Mouse (Mus musculus) spleen, postnatal 36 days (tissue): ENCODE results near the gene Perp.
A peak's percentile ranks its signal among the peaks of the same experiment; 100 is the strongest.

ENCODE experiments used
- DNase-seq, 2 experiments: peaks; one replicate each; pipeline ENCODE4 v3.0.0; 2022; ENCODE audit warnings: low spot score in 2 of 2, mixed read lengths in 1 of 2

The Perp gene

GRCm38 (mm10) chr10:18844441-18845286 is at the start of gene Perp:
TSS of gene Perp (plus strand) at chr10:18845020.
- peak in 1 of 2 experiments; percentile 3 for DNase-seq

- no peak for DNase-seq
Observed at GRCm38 (mm10) chr10:18811751-18812150, 33.1 kb upstream of the Perp start.

GRCm38 (mm10) chr10:18816560-18816959 is 28.3 kb upstream of the Perp start:
- DNase-seq: no peak

- no peak for DNase-seq
Observed at GRCm38 (mm10) chr10:18825143-18825542, 19.7 kb upstream of the Perp start.

GRCm38 (mm10) chr10:18826107-18826506 is 18.7 kb upstream of the Perp start:
- no peak for DNase-seq

- DNase-seq: no peak
Observed at GRCm38 (mm10) chr10:18827936-18828335, 16.9 kb upstream of the Perp start.

- DNase-seq: no peak
Observed at GRCm38 (mm10) chr10:18830359-18830758, 14.5 kb upstream of the Perp start.

GRCm38 (mm10) chr10:18831823-18832222 is 13.0 kb upstream of the Perp start:
- DNase-seq: no peak

GRCm38 (mm10) chr10:18834389-18834788 is 10.4 kb upstream of the Perp start:
- DNase-seq: no peak

- peak; percentile 6 to 13 for DNase-seq
Observed at GRCm38 (mm10) chr10:18835684-18836479, 8.9 kb upstream of the Perp start.

- no peak for DNase-seq
Observed at GRCm38 (mm10) chr10:18839530-18839929, 5.3 kb upstream of the Perp start.

GRCm38 (mm10) chr10:18840736-18841135 is 4.1 kb upstream of the Perp start:
- DNase-seq: no peak

- DNase-seq: no peak
Observed at GRCm38 (mm10) chr10:18845287-18845662, 455 bp downstream of the Perp start.

GRCm38 (mm10) chr10:18845711-18846110 is 891 bp downstream of the Perp start:
- DNase-seq: no peak

GRCm38 (mm10) chr10:18846474-18847264 is 1.8 kb downstream of the Perp start:
- DNase-seq: no peak

GRCm38 (mm10) chr10:18850177-18850576 is 5.4 kb downstream of the Perp start:
- no peak for DNase-seq

- no peak for DNase-seq
Observed at GRCm38 (mm10) chr10:18853417-18853816, 8.6 kb downstream of the Perp start.

GRCm38 (mm10) chr10:18857244-18857643 is 12.4 kb downstream of the Perp start:
- DNase-seq: no peak

- DNase-seq: no peak
Observed at GRCm38 (mm10) chr10:18859632-18860031, 14.8 kb downstream of the Perp start.

- no peak for DNase-seq
Observed at GRCm38 (mm10) chr10:18860119-18860824, 15.5 kb downstream of the Perp start.

- no peak for DNase-seq
Observed at GRCm38 (mm10) chr10:18860831-18861230, 16.0 kb downstream of the Perp start.
